Mouse (Mus musculus): ENCODE measurements around the gene Rnf24. TPM values are rescaled to one million over a fixed set of nuclear protein-coding genes. Genes with fewer than 3 reads are reported as not detected.

The Rnf24 gene
- total and polyA plus RNA-seq, 3 experiments, result 3.9 to 14.7 (median 3.9) TPM

GRCm38 (mm10) chr2:131261481-131262212 lies 91.0 kb downstream of the Rnf24 start:
- Histone ChIP-seq H3K9me3 (replicated peaks; ENCODE audit: low read length) (no peaks in the 10 kb centered on the region), H3K4me1 (ENCODE audit: control insufficient read depth in 1 of 2, insufficient read depth in 2 of 2) (peaks cover 6 to 25% of the 10 kb centered on the region in 2 experiments), H3K27ac (ENCODE audit: insufficient read depth, low read depth) (no peak overlapping the region), H3K27me3 (replicated peaks) (no peaks in the 10 kb centered on the region), H3K36me3 (replicated peaks in 1 of 2; ENCODE audit: control insufficient read depth in 1 of 2, insufficient read depth in 1 of 2, low read length in 1 of 2) (peaks cover 0 to 10% of the 10 kb centered on the region in 2 experiments), H3K4me3 (replicated peaks in 1 of 3; ENCODE audit: low read depth in 2 of 3, low read length in 2 of 3, poor library complexity in 1 of 3) (peak overlapping the region; percentile 53 to 82 (median 67)), H3K79me2 (replicated peaks; ENCODE audit: control insufficient read depth, extremely low read depth, insufficient read depth, poor library complexity, severe bottlenecking) (peaks cover 26% of the 10 kb centered on the region), H3K9ac (ENCODE audit: insufficient read depth, low read depth) (peak overlapping the region; percentile 57; the same call in 1 of the 2 replicates), H3K4me2 (ENCODE audit: insufficient read depth, low read depth, poor library complexity, severe bottlenecking) (peak overlapping the region; percentile 62)
- in situ Hi-C loops (cut with MboI; ENCODE audit: low pct_ligation_motif_present, low pct_unique_long_range_greater_than_20kb, low sequenced_read_pairs) (loop anchor here (25.0 kb wide), 1 partner anchor 251 kb away; no protein-coding TSS in a partner anchor), dilution Hi-C loops (cut with MboI; ENCODE audit: extremely low pct_ligation_motif_present, extremely low pct_unique_long_range_greater_than_20kb, low sequenced_read_pairs) (no loop called here)
- TF ChIP-seq NRF1 (IDR thresholded peaks at IDR 0.05; ENCODE audit: low read depth, low read length) (no peak), TBP (conservative IDR thresholded peaks at IDR 0.05; ENCODE audit: low read depth, low read length) (no peak), CHD1 (IDR thresholded peaks at IDR 0.05; ENCODE audit: low read depth, low read length) (no peak), MEF2A (IDR thresholded peaks at IDR 0.05; ENCODE audit: borderline replicate concordance, low read depth, low read length) (no peak), BHLHE40 (IDR thresholded peaks at IDR 0.05; ENCODE audit: low read depth, low read length) (no peak), MYC (IDR thresholded peaks at IDR 0.05; ENCODE audit: low read depth, low read length) (no peak), JUND (conservative IDR thresholded peaks at IDR 0.05; ENCODE audit: low read depth, low read length) (no peak), ZKSCAN1 (IDR thresholded peaks at IDR 0.05; ENCODE audit: borderline replicate concordance, low read depth, low read length) (no peak), MXI1 (IDR thresholded peaks at IDR 0.05; ENCODE audit: low read depth, low read length) (no peak), USF2 (conservative IDR thresholded peaks at IDR 0.05; ENCODE audit: low read depth, low read length) (no peak)
- no peak for DNase-seq (ENCODE audit: extremely low read depth)

- dilution Hi-C loops (cut with MboI; ENCODE audit: extremely low pct_ligation_motif_present, extremely low pct_unique_long_range_greater_than_20kb, low sequenced_read_pairs), result no loop called here
- Histone ChIP-seq H3K27ac (ENCODE audit: insufficient read depth, low read depth) (no peak overlapping the region), H3K9me3 (replicated peaks; ENCODE audit: low read length) (no peaks in the 10 kb centered on the region), H3K27me3 (replicated peaks) (no peaks in the 10 kb centered on the region), H3K9ac (ENCODE audit: insufficient read depth, low read depth) (no peak overlapping the region), H3K4me1 (ENCODE audit: control insufficient read depth in 1 of 2, insufficient read depth in 2 of 2) (peaks cover 6 to 24% of the 10 kb centered on the region in 2 experiments), H3K36me3 (replicated peaks in 1 of 2; ENCODE audit: control insufficient read depth in 1 of 2, insufficient read depth in 1 of 2, low read length in 1 of 2) (peaks cover 0 to 7% of the 10 kb centered on the region in 2 experiments), H3K4me3 (replicated peaks in 1 of 3; ENCODE audit: low read depth in 2 of 3, low read length in 2 of 3, poor library complexity in 1 of 3) (no peak overlapping the region), H3K4me2 (ENCODE audit: insufficient read depth, low read depth, poor library complexity, severe bottlenecking) (no peak overlapping the region), H3K79me2 (replicated peaks; ENCODE audit: control insufficient read depth, extremely low read depth, insufficient read depth, poor library complexity, severe bottlenecking) (peaks cover 26% of the 10 kb centered on the region)
- TF ChIP-seq IRF4 (IDR thresholded peaks at IDR 0.05; ENCODE audit: low read depth, low read length) (no peak), ELF1 (IDR thresholded peaks at IDR 0.05; ENCODE audit: low read depth, low read length) (no peak), ZC3H11A (IDR thresholded peaks at IDR 0.05; ENCODE audit: low read depth, low read length) (no peak), PAX5 (IDR thresholded peaks at IDR 0.05; ENCODE audit: low read length) (no peak), MXI1 (IDR thresholded peaks at IDR 0.05; ENCODE audit: low read depth, low read length) (no peak), JUND (conservative IDR thresholded peaks at IDR 0.05; ENCODE audit: low read depth, low read length) (no peak), ETS1 (conservative IDR thresholded peaks at IDR 0.05; ENCODE audit: low read depth, low read length) (no peak), CTCF (conservative IDR thresholded peaks at IDR 0.05 in 1 of 2, IDR thresholded peaks at IDR 0.05 in 1 of 2; ENCODE audit: low read depth in 2 of 2, low read length in 2 of 2) (no peak), NELFE (IDR thresholded peaks at IDR 0.05; ENCODE audit: low read depth, low read length) (no peak), ZKSCAN1 (IDR thresholded peaks at IDR 0.05; ENCODE audit: borderline replicate concordance, low read depth, low read length) (no peak), CHD1 (IDR thresholded peaks at IDR 0.05; ENCODE audit: low read depth, low read length) (no peak), BHLHE40 (IDR thresholded peaks at IDR 0.05; ENCODE audit: low read depth, low read length) (no peak), POLR2AphosphoS2 (IDR thresholded peaks at IDR 0.05; ENCODE audit: low read depth, low read length) (no peak), MAFK (IDR thresholded peaks at IDR 0.05; ENCODE audit: insufficient replicate concordance, low read length) (no peak), EP300 (IDR thresholded peaks at IDR 0.05; ENCODE audit: low read length) (no peak), NRF1 (IDR thresholded peaks at IDR 0.05; ENCODE audit: low read depth, low read length) (no peak)
- in situ Hi-C loops (cut with MboI; ENCODE audit: low pct_ligation_motif_present, low pct_unique_long_range_greater_than_20kb, low sequenced_read_pairs), result loop anchor here (25.0 kb wide), 1 partner anchor 252 kb away; no protein-coding TSS in a partner anchor
- DNase-seq (ENCODE audit: extremely low read depth), result no peak
Measured at GRCm38 (mm10) chr2:131260544-131261307, 92.0 kb downstream of the Rnf24 start.
